Mouse (Mus musculus): ENCODE results near the gene Oxnad1. TPM values are rescaled to one million over a fixed set of nuclear protein-coding genes. Genes with fewer than 3 reads are reported as not detected.
"Not testable (repeated sequence)": the region's sequence is repeated elsewhere in the genome, so short reads cannot be mapped to it uniquely, and the experiment has no call there.

Oxnad1 gene
- polyA plus RNA-seq, 1 experiment from 2014 or later, result 20.9 TPM

DNA sequence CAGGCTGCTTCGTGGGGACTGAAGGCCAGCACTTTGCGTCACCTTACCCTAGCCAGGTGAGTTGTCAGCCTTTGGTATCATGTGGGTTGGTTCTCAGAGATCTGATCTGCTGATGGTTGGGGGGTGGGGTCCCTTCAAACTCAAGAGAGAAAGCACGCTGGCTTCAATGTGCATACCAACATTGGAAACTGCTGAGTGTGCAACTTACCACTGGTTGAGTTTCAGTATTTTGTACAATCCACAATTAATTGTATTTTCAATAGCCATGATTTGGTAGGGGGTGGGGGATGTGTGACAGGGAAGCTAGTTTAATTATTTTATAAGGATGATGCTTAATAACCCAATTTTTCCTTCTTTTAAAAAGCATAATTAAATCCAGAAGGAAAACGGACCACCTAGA is 6.5 kb downstream of the Oxnad1 start:
- peaks cover 26% of the 10 kb centered on the region for H3K36me3 ChIP-seq

DNA sequence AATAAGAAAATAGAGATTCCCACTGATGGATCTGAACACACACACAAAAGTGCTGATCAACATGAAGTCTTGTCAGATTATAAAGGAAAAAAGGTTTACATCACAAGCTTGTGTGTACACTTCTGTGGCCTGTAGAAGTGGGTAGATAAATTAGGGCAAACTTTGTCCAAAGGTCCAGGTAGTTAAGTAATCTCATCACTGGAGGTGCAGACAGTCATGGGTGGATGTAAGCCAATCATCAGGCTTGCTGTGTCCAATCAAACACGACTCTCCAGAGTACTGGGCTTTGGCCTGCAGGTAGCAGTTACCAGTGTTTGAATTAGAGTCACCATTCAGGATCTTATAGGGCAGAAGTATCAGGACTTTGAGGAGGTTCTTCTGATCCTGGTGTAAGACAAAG is 7.8 kb downstream of the Oxnad1 start:
- WGBS, result 52% methylated on average over 1 of the region's 1 CpGs
- H3K9ac ChIP-seq, result no peak overlapping the region
- H3K27me3 ChIP-seq, result no peaks in the 10 kb centered on the region
- H3K4me2 ChIP-seq, result no peak overlapping the region
- no peak for ATAC-seq (ENCODE audit: borderline replicate concordance, extremely low read depth, low FRiP score, low TSS enrichment)
- H3K4me1 ChIP-seq, result no peaks in the 10 kb centered on the region
- H3K36me3 ChIP-seq, result peaks cover 29% of the 10 kb centered on the region
- no peak overlapping the region for H3K27ac ChIP-seq
- no peak overlapping the region for H3K4me3 ChIP-seq
- no peaks in the 10 kb centered on the region for H3K9me3 ChIP-seq

More for the DNA sequence above, 6.5 kb downstream of the Oxnad1 start:
- ATAC-seq (ENCODE audit: borderline replicate concordance, extremely low read depth, low FRiP score, low TSS enrichment), result no peak
- peaks cover 4% of the 10 kb centered on the region; the same call in 1 of the 2 replicates for H3K4me1 ChIP-seq
- H3K9me3 ChIP-seq, result no peaks in the 10 kb centered on the region
- H3K27me3 ChIP-seq, result no peaks in the 10 kb centered on the region
- no peak overlapping the region for H3K9ac ChIP-seq
- H3K4me2 ChIP-seq, result no peak overlapping the region
- WGBS, result 78% methylated on average over 4 of the region's 4 CpGs
- no peak overlapping the region for H3K4me3 ChIP-seq
- no peak overlapping the region for H3K27ac ChIP-seq

DNA sequence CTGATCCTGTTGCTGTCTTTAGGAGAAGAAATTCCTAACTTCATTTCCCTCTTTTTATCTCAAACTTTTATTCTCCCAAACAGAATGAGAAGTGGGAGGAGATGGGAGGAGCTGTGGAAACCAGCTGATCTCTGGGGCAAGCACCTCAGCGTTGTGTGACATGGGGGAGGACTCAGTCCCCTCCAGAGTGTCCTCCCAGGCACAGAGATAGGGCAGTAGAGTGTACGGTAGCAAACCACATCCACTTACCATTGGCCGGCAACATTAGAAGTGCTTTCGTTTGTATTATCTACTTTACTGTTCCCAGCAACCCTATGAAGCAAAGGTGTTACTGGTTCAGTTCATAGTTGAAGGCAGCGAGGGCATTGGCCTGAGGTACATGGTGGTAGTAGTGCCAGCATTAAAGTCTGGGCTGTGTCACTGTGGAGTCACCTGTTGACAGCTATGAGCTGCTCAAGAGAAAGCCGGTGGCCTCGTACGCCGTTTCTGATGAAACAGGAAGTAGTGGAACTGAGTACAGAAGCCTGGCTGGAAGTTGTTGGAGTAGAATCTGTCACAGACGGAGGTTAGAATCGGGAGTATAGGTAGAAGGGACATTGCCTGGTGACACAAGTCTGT is 8.4 kb downstream of the Oxnad1 start:
- Histone ChIP-seq H3K36me3 (peaks cover 35% of the 10 kb centered on the region), H3K4me2 (no peak overlapping the region)

DNA sequence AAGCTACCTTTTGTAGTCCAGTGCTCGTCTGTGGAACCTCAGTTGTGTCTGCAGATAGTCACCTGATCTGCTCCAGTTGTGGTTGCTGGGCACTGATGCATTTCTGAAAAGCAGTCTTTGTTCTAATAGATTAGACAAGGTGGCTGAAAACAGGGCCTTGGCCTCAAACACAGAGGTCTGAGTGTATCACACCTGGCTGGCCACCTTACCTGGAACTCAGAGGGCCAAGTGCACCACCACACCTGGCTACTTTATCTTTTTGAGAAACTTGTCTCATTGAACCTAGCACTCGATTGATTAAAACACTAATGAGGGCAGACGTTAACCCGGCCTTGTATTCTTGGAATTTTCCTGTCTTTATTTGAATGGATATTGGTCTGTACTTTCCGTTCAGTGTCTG is 10.5 kb downstream of the Oxnad1 start:
- Histone ChIP-seq H3K9ac (no peak overlapping the region), H3K27me3 (no peaks in the 10 kb centered on the region), H3K27ac (no peak overlapping the region), H3K36me3 (peaks cover 51% of the 10 kb centered on the region), H3K9me3 (no peaks in the 10 kb centered on the region), H3K4me3 (no peak overlapping the region), H3K4me2 (no peak overlapping the region), H3K4me1 (no peaks in the 10 kb centered on the region)
- 85% methylated on average over 5 of the region's 5 CpGs for WGBS
- ATAC-seq (ENCODE audit: borderline replicate concordance, extremely low read depth, low FRiP score, low TSS enrichment), result no peak

More for the DNA sequence above, 8.4 kb downstream of the Oxnad1 start:
- ATAC-seq (ENCODE audit: borderline replicate concordance, extremely low read depth, low FRiP score, low TSS enrichment), result no peak
- 82% methylated on average over 11 of the region's 11 CpGs for WGBS
- Histone ChIP-seq H3K4me1 (no peaks in the 10 kb centered on the region), H3K9ac (no peak overlapping the region), H3K4me3 (no peak overlapping the region), H3K9me3 (no peaks in the 10 kb centered on the region), H3K27me3 (no peaks in the 10 kb centered on the region), H3K27ac (no peak overlapping the region)

DNA sequence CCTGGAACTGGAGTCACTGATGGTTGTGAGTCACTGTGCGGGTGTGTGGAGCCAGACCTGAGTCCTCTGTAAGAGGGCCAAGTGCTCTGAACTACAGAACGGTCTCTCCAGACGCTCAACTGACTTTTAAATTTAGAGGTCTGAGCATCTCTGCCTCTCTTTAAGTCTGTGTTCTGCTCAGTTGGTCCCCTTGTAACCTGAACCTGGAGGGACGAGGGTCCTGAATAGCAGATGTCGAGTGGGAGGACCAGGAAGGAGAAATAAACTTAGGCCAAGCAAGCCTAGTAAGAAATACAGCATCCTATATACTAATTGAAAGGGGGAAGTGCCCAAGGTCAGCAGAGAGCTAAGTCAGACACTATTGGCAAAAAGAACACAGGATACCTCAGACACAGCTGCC is 11.6 kb downstream of the Oxnad1 start:
- Histone ChIP-seq H3K27ac (no peak overlapping the region), H3K4me2 (no peak overlapping the region), H3K27me3 (no peaks in the 10 kb centered on the region), H3K9ac (no peak overlapping the region), H3K4me1 (no peaks in the 10 kb centered on the region), H3K4me3 (no peak overlapping the region), H3K36me3 (peaks cover 51% of the 10 kb centered on the region), H3K9me3 (no peaks in the 10 kb centered on the region)
- no peak for ATAC-seq (ENCODE audit: borderline replicate concordance, extremely low read depth, low FRiP score, low TSS enrichment)
- 89% methylated on average over 5 of the region's 5 CpGs for WGBS

DNA sequence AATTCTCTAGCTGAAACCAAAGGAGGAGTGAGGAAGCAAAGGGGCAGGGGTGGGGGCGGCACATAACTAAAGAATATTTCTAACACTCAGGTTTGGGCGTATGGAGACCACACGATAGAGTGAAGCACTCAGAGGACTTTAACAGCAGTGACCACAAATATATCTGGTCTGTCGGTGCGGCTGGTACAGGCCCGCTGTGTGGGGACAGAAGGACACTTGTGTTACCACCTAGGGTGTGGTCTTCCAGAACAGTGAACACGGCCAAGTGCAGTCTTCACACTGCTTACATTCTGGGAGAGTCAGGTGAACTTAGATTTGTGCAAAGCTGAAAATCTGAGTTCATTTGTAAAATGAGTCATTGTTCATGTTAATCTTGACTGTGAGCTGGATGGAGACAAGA is 12.5 kb downstream of the Oxnad1 start:
- Histone ChIP-seq H3K9me3 (no peaks in the 10 kb centered on the region), H3K27ac (no peak overlapping the region), H3K27me3 (no peaks in the 10 kb centered on the region), H3K36me3 (peaks cover 52% of the 10 kb centered on the region), H3K4me2 (no peak overlapping the region), H3K4me3 (no peak overlapping the region), H3K9ac (no peak overlapping the region), H3K4me1 (no peaks in the 10 kb centered on the region)
- WGBS, result 91% methylated on average over 7 of the region's 7 CpGs
- no peak for ATAC-seq (ENCODE audit: borderline replicate concordance, extremely low read depth, low FRiP score, low TSS enrichment)

DNA sequence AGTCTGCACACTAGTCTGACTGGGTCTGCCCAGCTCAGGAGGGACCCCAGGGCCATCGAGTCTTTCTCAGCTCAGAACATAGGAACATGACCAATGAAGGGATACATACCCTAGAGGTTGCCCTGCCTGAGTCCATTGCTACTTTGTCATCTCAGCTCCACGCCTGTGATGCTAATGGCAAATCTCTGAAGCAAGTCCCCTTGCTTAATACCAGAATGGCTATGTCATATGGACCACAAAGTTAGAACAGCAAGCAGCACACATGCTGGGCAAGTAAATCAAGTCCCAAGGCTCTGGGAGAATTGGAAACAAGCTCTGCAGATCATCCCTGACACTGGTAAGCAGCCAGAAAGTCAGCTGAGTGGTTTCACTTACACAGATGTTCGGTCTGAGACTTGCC is 13.8 kb downstream of the Oxnad1 start:
- 69% methylated on average over 3 of the region's 3 CpGs for WGBS
- H3K9ac ChIP-seq, result no peak overlapping the region
- no peak for ATAC-seq (ENCODE audit: borderline replicate concordance, extremely low read depth, low FRiP score, low TSS enrichment)
- no peaks in the 10 kb centered on the region for H3K27me3 ChIP-seq
- no peaks in the 10 kb centered on the region for H3K9me3 ChIP-seq
- H3K4me2 ChIP-seq, result no peak overlapping the region
- no peak overlapping the region for H3K27ac ChIP-seq
- no peak overlapping the region for H3K4me3 ChIP-seq
- no peaks in the 10 kb centered on the region for H3K4me1 ChIP-seq
- peaks cover 45% of the 10 kb centered on the region for H3K36me3 ChIP-seq

DNA sequence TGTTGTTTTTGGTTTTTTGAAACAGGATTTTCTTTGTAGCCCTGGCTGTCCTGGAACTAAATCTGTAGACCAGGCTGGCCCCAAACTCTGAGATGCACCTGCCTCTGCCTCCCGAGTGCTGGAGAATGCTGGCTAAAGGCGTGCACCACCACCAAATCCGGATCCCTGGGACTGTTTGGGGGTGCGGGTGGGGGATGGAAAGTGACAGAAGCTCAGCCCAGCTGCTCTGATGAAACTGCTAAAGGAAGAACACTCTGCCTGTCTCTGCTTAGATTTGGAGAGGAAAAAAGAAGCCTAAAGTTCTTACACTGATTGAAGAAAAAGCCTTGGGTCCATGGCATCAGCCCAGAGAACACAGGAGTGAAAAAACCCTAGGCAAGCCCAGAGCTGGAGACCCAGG is 18.4 kb downstream of the Oxnad1 start:
- H3K4me3 ChIP-seq, result no peak overlapping the region
- 88% methylated on average over 4 of the region's 4 CpGs for WGBS
- no peaks in the 10 kb centered on the region for H3K4me1 ChIP-seq
- no peak overlapping the region for H3K4me2 ChIP-seq
- H3K9ac ChIP-seq, result no peak overlapping the region
- peaks cover 21% of the 10 kb centered on the region for H3K36me3 ChIP-seq
- no peak overlapping the region for H3K27ac ChIP-seq
- no peaks in the 10 kb centered on the region for H3K27me3 ChIP-seq
- ATAC-seq (ENCODE audit: borderline replicate concordance, extremely low read depth, low FRiP score, low TSS enrichment), result no peak
- H3K9me3 ChIP-seq, result no peaks in the 10 kb centered on the region

DNA sequence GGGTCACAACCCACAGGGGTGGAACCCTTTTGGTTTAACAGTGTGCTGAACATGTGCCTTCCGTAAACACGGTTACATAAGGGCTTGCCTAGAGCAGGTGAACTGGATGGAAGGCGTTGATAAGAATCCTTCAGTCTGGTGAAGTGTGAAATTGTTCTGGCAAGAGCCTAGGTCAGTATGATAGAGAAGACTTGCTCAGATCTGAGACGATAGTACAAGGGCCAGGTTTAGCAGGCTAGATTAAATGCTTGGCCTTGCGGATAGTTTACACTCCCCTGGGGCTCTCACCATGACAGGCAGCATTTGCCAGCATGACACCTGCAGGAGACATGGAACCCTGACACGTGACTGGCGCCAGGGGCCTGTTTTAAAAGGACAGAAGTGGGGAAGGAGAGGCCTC is 20.5 kb downstream of the Oxnad1 start:
- H3K9ac ChIP-seq, result no peak overlapping the region
- WGBS, result 32% methylated on average over 7 of the region's 7 CpGs
- H3K9me3 ChIP-seq, result no peaks in the 10 kb centered on the region
- no peak overlapping the region for H3K4me3 ChIP-seq
- H3K27me3 ChIP-seq, result no peaks in the 10 kb centered on the region
- no peak overlapping the region for H3K27ac ChIP-seq
- H3K4me2 ChIP-seq, result no peak overlapping the region
- peaks cover 4% of the 10 kb centered on the region; the same call in 1 of the 2 replicates for H3K36me3 ChIP-seq
- ATAC-seq (ENCODE audit: borderline replicate concordance, extremely low read depth, low FRiP score, low TSS enrichment), result no peak
- no peaks in the 10 kb centered on the region for H3K4me1 ChIP-seq

DNA sequence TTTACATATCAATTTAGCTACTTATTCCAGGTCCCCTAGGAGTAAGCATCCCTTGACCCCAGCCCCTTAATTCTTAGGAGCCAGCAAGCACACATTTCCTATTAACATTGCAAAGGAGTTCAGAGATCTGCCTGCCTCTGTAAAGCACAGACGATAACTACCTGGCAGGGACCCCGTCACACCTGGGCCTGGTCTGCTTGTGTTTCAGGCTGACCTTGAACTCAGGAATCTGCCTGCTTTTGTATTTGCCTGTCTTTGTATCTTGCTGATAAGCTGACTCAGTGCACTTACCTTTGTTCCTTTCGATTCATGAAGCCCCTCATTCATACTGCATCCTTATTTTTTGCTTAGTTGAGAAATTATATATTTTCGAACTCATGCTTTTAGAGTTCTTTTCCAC is 21.7 kb downstream of the Oxnad1 start:
- H3K4me3 ChIP-seq, result no peak overlapping the region
- ATAC-seq (ENCODE audit: borderline replicate concordance, extremely low read depth, low FRiP score, low TSS enrichment), result no peak
- no peak overlapping the region for H3K9ac ChIP-seq
- H3K27me3 ChIP-seq, result no peaks in the 10 kb centered on the region
- H3K4me2 ChIP-seq, result no peak overlapping the region
- WGBS, result 90% methylated on average over 4 of the region's 4 CpGs
- H3K36me3 ChIP-seq, result peaks cover 4% of the 10 kb centered on the region; the same call in 1 of the 2 replicates
- no peak overlapping the region for H3K27ac ChIP-seq
- no peaks in the 10 kb centered on the region for H3K9me3 ChIP-seq
- no peaks in the 10 kb centered on the region for H3K4me1 ChIP-seq

DNA sequence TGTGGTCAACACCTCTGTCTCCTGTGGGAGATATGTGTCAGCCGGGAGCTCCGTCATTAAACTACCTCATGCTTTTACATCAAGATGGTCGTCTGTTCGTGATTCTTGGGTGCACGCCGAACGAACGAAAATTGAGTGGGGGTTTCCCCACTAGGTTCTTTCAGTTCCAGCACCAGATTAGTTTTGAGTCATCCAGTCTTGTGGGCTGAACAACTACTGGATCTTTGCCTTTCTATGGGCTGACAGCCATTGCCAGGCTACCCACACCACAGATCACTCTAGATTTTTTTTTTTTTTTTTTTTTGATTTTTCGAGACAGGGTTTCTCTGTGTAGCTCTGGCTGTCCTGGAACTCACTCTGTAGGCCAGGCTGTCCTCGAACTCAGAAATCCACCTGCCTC is 26.9 kb downstream of the Oxnad1 start:
- H3K27ac ChIP-seq; H3K4me3 ChIP-seq; H3K4me2 ChIP-seq; ATAC-seq (ENCODE audit: borderline replicate concordance, extremely low read depth, low FRiP score, low TSS enrichment); H3K27me3 ChIP-seq; H3K36me3 ChIP-seq; H3K9ac ChIP-seq; H3K4me1 ChIP-seq; H3K9me3 ChIP-seq: not testable (repeated sequence)
- 84% methylated on average over 10 of the region's 10 CpGs for WGBS

DNA sequence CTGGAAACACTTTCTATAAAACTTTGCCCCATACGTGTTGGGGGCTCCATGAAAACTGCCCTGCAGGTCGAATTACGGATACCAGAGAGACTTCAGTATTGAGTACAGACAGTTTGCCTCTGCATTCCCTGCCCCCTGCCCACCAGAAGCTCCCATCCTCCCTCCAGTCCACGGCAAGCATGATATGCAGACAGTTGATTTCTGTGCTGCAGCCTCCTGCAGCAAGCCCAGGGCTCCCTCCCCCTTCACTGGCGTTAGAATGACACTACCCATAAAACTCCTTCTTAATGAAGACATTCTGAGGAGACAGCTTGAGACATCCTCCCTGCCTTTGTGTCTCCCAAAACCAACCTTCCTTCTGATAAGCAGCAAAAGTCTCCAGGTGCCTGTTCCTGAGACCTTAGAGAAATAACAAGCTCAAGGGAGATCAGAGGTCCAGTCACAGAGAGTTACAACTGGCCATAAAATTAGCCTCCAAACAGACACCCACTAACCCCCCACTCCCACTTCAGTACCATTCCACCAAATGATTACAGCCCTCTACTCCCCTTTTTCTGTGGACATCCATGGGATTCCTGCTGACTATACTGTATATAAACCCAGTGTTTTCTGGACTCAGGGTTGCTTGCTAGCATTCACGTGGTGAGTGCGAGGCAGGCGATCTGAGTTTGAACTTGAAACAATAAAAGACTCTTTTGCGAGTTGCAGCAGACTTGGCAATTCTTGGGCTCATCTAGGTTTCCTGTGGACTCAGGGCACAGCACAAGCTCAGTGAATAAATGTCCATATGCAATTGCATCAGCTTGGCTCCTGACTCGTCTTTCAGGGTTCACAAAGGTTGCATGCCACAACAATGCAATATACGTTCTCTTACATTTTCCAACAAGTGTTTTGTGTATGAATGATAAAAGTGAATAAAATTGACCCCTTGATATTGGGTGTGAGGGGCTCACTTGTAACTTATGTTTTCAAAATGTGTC is 36.1 kb downstream of the Oxnad1 start:
- Histone ChIP-seq H3K9me3 (no peaks in the 10 kb centered on the region), H3K4me3 (no peak overlapping the region), H3K36me3 (no peaks in the 10 kb centered on the region), H3K27me3 (no peaks in the 10 kb centered on the region), H3K27ac (no peak overlapping the region), H3K4me2 (no peak overlapping the region), H3K9ac (no peak overlapping the region), H3K4me1 (no peaks in the 10 kb centered on the region)
- 69% methylated on average over 11 of the region's 11 CpGs for WGBS
- ATAC-seq (ENCODE audit: borderline replicate concordance, extremely low read depth, low FRiP score, low TSS enrichment), result no peak

Measured in lung, embryonic 15.5 days (tissue).